Mouse (Mus musculus) B cell, adult 67 days (primary cell): Measurements from ENCODE around the gene Aknad1. TPM values are rescaled to one million over a fixed set of nuclear protein-coding genes. Genes with fewer than 3 reads are reported as not detected.

Experiments
- total RNA-seq, 2 experiments: library from RNA; stranded (reverse); gene quantifications; 4 replicates each; pipeline ENCODE4 v1.2.4; 2023

Gene Aknad1
- total RNA-seq, result not detected

DNA sequence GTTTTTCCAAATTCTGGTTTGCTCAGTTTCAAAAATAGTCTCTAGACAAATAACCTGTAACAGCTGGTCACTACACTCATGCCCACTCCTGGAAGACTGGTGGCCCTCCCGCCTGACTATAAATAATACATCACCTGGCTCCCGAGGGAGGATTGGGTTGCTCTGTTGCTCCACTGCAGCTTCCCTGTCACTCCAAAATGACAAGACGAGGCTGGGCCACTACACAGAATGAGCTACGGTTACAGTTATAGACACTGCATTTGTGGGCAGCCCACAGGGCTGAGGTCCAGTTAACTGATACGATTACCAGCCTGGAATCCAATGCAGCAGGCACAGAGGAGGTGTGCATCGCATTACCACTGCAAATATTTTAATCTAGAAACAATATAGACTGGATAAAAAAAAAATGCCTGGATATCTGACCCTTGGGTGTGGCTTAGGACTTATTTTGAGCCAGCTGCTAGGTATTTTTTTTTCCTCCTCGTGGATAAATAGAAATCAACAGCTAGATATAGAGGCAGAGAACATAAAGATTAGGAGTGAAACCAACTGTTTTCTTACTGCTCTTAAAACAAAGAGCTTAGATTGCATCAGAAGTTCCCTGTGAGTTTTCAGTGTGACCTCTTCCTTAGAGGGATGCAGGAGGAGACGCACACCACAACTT is at the start of gene Aknad1:
Aknad1 (plus strand) TSS at position 614 of the 664 bp plus-strand sequence.

DNA sequence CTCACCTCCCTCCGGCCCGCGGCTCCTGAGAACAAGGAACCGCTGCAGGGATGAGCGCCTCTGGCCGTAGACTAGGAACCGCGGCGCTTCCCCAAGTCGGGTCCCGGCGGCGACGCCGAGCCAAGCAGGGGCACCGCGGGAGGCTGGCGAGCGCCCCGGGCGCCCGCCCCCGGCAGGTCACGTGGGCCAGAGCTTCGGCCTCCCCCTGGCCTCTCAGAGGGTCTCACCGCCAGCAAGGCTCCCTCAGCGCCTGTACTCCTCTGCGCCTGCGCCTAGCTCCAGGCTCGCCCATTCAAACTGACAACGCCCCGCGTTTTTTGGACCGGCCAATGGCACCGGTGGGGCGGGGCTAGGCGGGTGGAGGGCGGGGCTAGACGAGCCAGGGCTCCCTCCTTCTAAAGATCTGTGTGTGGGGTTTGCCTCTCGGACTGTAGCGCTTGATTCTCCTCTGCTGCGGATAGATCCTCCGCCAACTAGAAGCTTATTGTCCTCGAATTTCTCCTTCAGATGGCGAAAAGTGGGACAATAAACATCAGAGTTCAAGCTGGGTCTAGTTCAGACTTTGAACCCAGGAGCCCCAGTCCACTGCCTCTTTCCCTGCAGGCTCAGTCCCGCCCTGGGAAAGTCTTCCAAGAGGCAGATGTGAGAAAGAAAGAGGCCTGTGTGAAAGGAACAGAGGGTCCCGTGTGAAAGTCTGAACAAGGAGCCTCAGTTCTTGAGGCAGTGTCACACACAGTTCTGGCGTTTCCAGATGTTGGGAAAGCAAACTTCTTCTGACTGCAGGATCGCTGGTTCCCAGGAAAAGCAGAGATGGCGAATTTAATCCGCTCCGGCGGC is 17.2 kb upstream of the Aknad1 start, which contains the start of gene Gpsm2:
Gpsm2 (minus strand) TSS at position 274 of the 837 bp plus-strand sequence.

Other genes starting within 250 kb of the Aknad1 start
- not detected for gene 1700013F07Rik, start 205.5 kb upstream of the Aknad1 start, total RNA-seq
- gene 5330417C22Rik, start 203.1 kb upstream of the Aknad1 start, total RNA-seq, result under 1 TPM in 1 of 2 experiments, not detected in 1; 0.20 TPM
- 10 to 100 TPM; 37.0 to 39.0 TPM for gene Tmem167b, start 177.2 kb upstream of the Aknad1 start, total RNA-seq
- gene Taf13, start 168.0 kb upstream of the Aknad1 start, total RNA-seq, result 10 to 100 TPM; 24.9 to 30.1 TPM
- 10 to 100 TPM; 19.8 to 29.3 TPM for gene Wdr47, start 148.4 kb upstream of the Aknad1 start, total RNA-seq
- 10 to 100 TPM; 42.6 to 43.1 TPM for gene Clcc1, start 85.7 kb upstream of the Aknad1 start, total RNA-seq
- not detected for gene Gpsm2, start 17.3 kb upstream of the Aknad1 start, total RNA-seq
- 10 to 100 TPM; 86.8 to 97.6 TPM for gene Stxbp3, start 100.9 kb downstream of the Aknad1 start, total RNA-seq
- gene Fndc7, start 150.3 kb downstream of the Aknad1 start, total RNA-seq, result 1 to 10 TPM; 1.4 to 2.1 TPM
- gene Prpf38b, start 172.1 kb downstream of the Aknad1 start, total RNA-seq, result 100 to 1,000 TPM; 250 to 251 TPM
- not detected for gene Henmt1, start 200.2 kb downstream of the Aknad1 start, total RNA-seq
- not detected for gene Gm9857, start 200.8 kb downstream of the Aknad1 start, total RNA-seq